ENCODE assay signal across 13 mouse cellular contexts in genomic region chr11:114229196-114229595, GRCm38 (mm10).
A peak's percentile ranks its signal among the peaks of the same experiment; 100 is the strongest.
DNase-seq lines count a peak whose midpoint lies in the region; ATAC-seq and TF ChIP-seq lines count a peak whose summit lies in the region.
"Had no signal": no experiment of that assay in that cellular context is flagged by ENCODE, and none has a peak within 500 bp of the region (broad histone marks: within the 10 kb centered on the region; RNA-seq: fewer than 3 reads in every experiment).

No protein-coding gene starts in this region.

- 0 out of 2 replicates have a peak, but pooled peaks cover 4% of the 10 kb centered on the region for H3K4me1 ChIP-seq in kidney, embryonic 15.5 days
- no peaks in the 10 kb centered on the region for H3K4me1 ChIP-seq in ES-E14 (ENCODE audit: control insufficient read depth in 2 of 2, insufficient read depth in 2 of 2, low read length in 2 of 2, poor library complexity in 1 of 2)
- H3K4me1 ChIP-seq in embryonic facial prominence, embryonic 14.5 days (ENCODE audit: control insufficient read depth, insufficient read depth, low read length), result no peaks in the 10 kb centered on the region
- H3K4me1 ChIP-seq in limb, embryonic 15.5 days, result peaks cover 23% of the 10 kb centered on the region
- H3K4me1 ChIP-seq in cerebellum, adult 2 months (ENCODE audit: control insufficient read depth, insufficient read depth, low read length), result no peaks in the 10 kb centered on the region

- no peaks in the 10 kb centered on the region for H3K36me3 ChIP-seq in kidney, embryonic 15.5 days
- no peaks in the 10 kb centered on the region for H3K36me3 ChIP-seq in ES-E14 (ENCODE audit: control insufficient read depth, insufficient read depth, low read length, poor library complexity, severe bottlenecking)
- no peaks in the 10 kb centered on the region for H3K36me3 ChIP-seq in embryonic facial prominence, embryonic 14.5 days (ENCODE audit: control insufficient read depth, insufficient read depth, low read length)
- H3K36me3 ChIP-seq in limb, embryonic 15.5 days, result no peaks in the 10 kb centered on the region
- H3K36me3 ChIP-seq: midbrain, embryonic 10.5 days; neural tube, embryonic 13.5 days had no signal

- no peak for TF ChIP-seq CTCF in cerebellum, adult 2 months (IDR thresholded peaks at IDR 0.05; ENCODE audit: borderline replicate concordance, insufficient read depth, low read depth, low read length)

- in situ Hi-C loops in ES-E14 (cut with MboI; ENCODE audit: low sequenced_read_pairs in 2 of 2, unreplicated experiment in 2 of 2), result no loop called here

- 0 out of 2 replicates have a peak, but pooled peaks cover 3% of the 10 kb centered on the region for H3K27me3 ChIP-seq in kidney, embryonic 15.5 days
- no peaks in the 10 kb centered on the region for H3K27me3 ChIP-seq in embryonic facial prominence, embryonic 14.5 days (replicated peaks; ENCODE audit: control insufficient read depth, insufficient read depth, low read length)
- no peaks in the 10 kb centered on the region for H3K27me3 ChIP-seq in limb, embryonic 15.5 days
- no peaks in the 10 kb centered on the region; the same call in 1 of the 2 replicates for H3K27me3 ChIP-seq in cerebellum, adult 2 months (ENCODE audit: control insufficient read depth, insufficient read depth, low read length)
- H3K27me3 ChIP-seq: neural tube, embryonic 13.5 days had no signal

- H3K4me2 ChIP-seq in kidney, embryonic 15.5 days, result no peak overlapping the region
- H3K4me2 ChIP-seq in embryonic facial prominence, embryonic 14.5 days (ENCODE audit: low read depth, low read length), result no peak overlapping the region
- H3K4me2 ChIP-seq in limb, embryonic 15.5 days, result no peak overlapping the region
- H3K4me2 ChIP-seq: liver, embryonic 11.5 days; neural tube, embryonic 13.5 days had no signal

- WGBS in kidney, embryonic 15.5 days, result 79% methylated on average over 6 of the region's 6 CpGs
- WGBS in embryonic facial prominence, embryonic 14.5 days, result 85% methylated on average over 6 of the region's 6 CpGs
- 79% methylated on average over 6 of the region's 6 CpGs for WGBS in limb, embryonic 15.5 days
- WGBS in cerebellum, adult 2 months, result 92% methylated on average over 6 of the region's 6 CpGs

- no peak for TF ChIP-seq POLR2A in cerebellum, adult 2 months (IDR thresholded peaks at IDR 0.05; ENCODE audit: borderline replicate concordance, insufficient read depth, low read length)

- H3K27ac ChIP-seq in kidney, embryonic 15.5 days, result peak overlapping the region; percentile 78
- no peak overlapping the region for H3K27ac ChIP-seq in ES-E14 (ENCODE audit: insufficient read depth, low read depth, low read length, poor library complexity, severe bottlenecking)
- peak overlapping the region; percentile 21; the same call in 1 of the 2 replicates for H3K27ac ChIP-seq in embryonic facial prominence, embryonic 14.5 days (replicated peaks; ENCODE audit: low read depth, low read length)
- H3K27ac ChIP-seq in limb, embryonic 15.5 days, result peak overlapping the region; percentile 59
- no peak overlapping the region for H3K27ac ChIP-seq in cerebellum, adult 2 months (ENCODE audit: insufficient read depth, low read length)
- H3K27ac ChIP-seq: midbrain, embryonic 10.5 days; neural tube, embryonic 13.5 days had no signal

- ATAC-seq in kidney, embryonic 15.5 days (replicated peaks; ENCODE audit: low FRiP score), result 0 out of 2 replicates have a peak, but pooled peaks have one; percentile 15
- ATAC-seq in embryonic facial prominence, embryonic 14.5 days (ENCODE audit: low read depth), result no peak
- ATAC-seq in limb, embryonic 15.5 days (ENCODE audit: insufficient number of reproducible peaks, low FRiP score, low TSS enrichment, low read depth), result no peak; the same call in 1 of the 2 replicates
- ATAC-seq: forebrain, postnatal 0 days had no signal

- no peak overlapping the region for H3K9ac ChIP-seq in kidney, embryonic 15.5 days
- H3K9ac ChIP-seq in ES-E14 (ENCODE audit: insufficient read depth, low read depth, low read length, poor library complexity, severe bottlenecking), result no peak overlapping the region
- no peak overlapping the region for H3K9ac ChIP-seq in embryonic facial prominence, embryonic 14.5 days (ENCODE audit: low read depth, low read length)
- no peak overlapping the region for H3K9ac ChIP-seq in limb, embryonic 15.5 days
- H3K9ac ChIP-seq: forebrain, postnatal 0 days; neural tube, embryonic 13.5 days had no signal

- no peak overlapping the region for H3K4me3 ChIP-seq in kidney, embryonic 15.5 days (replicated peaks)
- H3K4me3 ChIP-seq in ES-E14 (ENCODE audit: insufficient read depth in 1 of 2, low read depth in 1 of 2, low read length in 2 of 2, poor library complexity in 1 of 2, severe bottlenecking in 1 of 2), result no peak overlapping the region
- no peak overlapping the region for H3K4me3 ChIP-seq in embryonic facial prominence, embryonic 14.5 days (ENCODE audit: low read depth, low read length)
- no peak overlapping the region for H3K4me3 ChIP-seq in limb, embryonic 15.5 days
- H3K4me3 ChIP-seq in cerebellum, adult 2 months (replicated peaks; ENCODE audit: insufficient read depth, low read depth, low read length), result no peak overlapping the region
- H3K4me3 ChIP-seq: midbrain, embryonic 10.5 days; neural tube, embryonic 13.5 days had no signal

- no peak for DNase-seq in kidney, postnatal 36 days
- peak; percentile 8 for DNase-seq in ES-E14 (ENCODE audit: low read depth, low spot score)
- no peak for DNase-seq in embryonic facial prominence, embryonic 14.5 days (ENCODE audit: low spot score)
- DNase-seq in cerebellum, adult 2 months, result no peak
- DNase-seq in cerebellum, postnatal 14 days, result no peak
- DNase-seq: adrenal gland, adult 2 months; cerebellum, postnatal 36 days; forebrain, postnatal 0 days had no signal

- H3K9me3 ChIP-seq in kidney, embryonic 15.5 days (replicated peaks), result no peaks in the 10 kb centered on the region
- no peaks in the 10 kb centered on the region for H3K9me3 ChIP-seq in ES-E14 (ENCODE audit: control insufficient read depth, insufficient read depth, low read depth, low read length)
- no peaks in the 10 kb centered on the region for H3K9me3 ChIP-seq in embryonic facial prominence, embryonic 14.5 days (ENCODE audit: control insufficient read depth, low read length)
- no peaks in the 10 kb centered on the region for H3K9me3 ChIP-seq in limb, embryonic 15.5 days
- H3K9me3 ChIP-seq: midbrain, embryonic 10.5 days; neural tube, embryonic 13.5 days had no signal

TF ChIP-seq in ES-E14, 5 proteins besides CTCF, POLR2A, EP300 and RAD21:
- TF ChIP-seq CHD2 (IDR thresholded peaks at IDR 0.05; ENCODE audit: low read depth, low read length), result no peak
- 0 out of 2 replicates have a peak, but pooled peaks have one; percentile 26 for TF ChIP-seq MAFK (IDR thresholded peaks at IDR 0.05; ENCODE audit: insufficient read depth, low read depth, low read length)

Comparison
In these comparisons a context has a peak if more than half of its experiments do, and no peak if none do; other contexts are left out.
1. H3K27ac ChIP-seq: peak in kidney, embryonic 15.5 days (single experiment), embryonic facial prominence, embryonic 14.5 days (single experiment) and limb, embryonic 15.5 days (single experiment); none in ES-E14 (single experiment) and cerebellum, adult 2 months (single experiment).